Mouse (Mus musculus): Measurements from ENCODE around the gene Gm42791.

The Gm42791 gene

DNA sequence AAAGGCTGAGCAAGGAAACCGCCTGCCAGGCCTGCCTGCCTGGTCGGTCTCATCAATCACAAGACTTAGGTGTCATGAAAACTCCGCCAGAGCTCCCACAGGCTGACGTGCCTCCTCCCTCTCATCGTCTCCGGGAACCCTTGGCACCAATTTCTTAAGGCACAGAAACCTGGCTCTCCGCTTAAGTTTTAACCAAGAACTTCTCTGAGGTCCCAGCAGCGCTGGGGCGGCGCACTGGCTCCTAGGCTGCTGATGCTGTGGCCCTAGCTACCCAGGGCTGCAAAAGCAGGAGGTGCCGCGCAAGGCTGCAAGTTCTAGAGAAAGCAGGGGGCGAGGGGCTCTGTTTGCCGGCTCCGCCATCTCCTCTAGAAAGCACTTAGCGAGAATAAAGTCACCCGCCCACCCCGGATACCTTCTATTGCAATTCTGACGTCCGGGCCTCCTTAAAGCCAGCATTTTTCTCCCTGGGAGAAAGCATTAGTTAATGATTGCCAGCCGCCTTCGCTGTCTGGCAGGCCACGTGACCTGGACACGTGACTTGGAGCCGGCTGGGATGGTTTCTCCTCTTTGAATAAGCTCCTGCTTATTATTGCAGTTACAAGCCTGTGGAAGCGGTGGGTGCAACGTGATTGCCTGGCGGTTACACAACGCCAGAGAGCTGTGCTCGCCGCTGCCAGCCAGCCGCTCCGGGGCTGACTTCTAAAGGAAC lies at the start of gene Gm42791:
Gene Gm42791, minus strand, starts transcription at position 442 of the 709 bp plus-strand sequence.
- peak; percentile 81 for DNase-seq

DNA sequence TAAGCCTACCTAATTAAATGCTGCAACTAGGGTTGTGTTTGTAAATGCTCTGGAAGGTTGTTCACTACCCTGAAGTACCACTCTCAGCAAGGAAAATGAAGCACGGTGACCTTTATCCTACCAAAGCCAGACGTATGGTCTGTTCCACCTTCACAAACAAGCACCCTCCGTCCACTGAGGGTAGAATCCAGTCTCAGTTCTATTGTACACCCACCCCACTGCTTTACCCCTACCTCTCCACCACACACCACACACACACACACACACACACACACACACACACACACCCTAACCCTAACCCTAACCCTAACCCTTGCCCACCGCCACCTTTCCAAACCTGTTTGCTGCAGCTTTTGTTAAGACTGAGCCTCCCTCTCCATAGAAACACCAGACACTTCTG lies 49.1 kb upstream of the Gm42791 start:
- no peak for DNase-seq

DNA sequence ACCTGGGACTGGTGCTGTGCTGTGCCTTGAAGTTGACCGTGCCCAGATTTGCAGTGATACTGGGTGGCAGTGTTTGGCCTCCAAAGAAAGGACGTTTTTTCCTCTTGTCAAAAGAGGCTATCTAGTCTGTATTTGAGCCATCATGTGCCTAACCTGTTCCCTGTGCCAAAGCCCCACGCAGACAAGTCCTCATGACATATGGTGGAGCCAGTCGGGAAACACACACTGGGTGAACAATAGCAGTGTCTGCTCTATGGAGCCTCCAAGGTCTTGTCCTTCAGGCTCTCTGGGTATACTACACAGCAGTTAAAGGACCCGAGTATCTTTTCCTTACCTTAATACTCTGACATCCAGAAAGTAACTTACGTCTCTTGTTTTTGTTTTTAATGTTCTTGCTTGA lies 48.3 kb upstream of the Gm42791 start:
- DNase-seq: no peak

DNA sequence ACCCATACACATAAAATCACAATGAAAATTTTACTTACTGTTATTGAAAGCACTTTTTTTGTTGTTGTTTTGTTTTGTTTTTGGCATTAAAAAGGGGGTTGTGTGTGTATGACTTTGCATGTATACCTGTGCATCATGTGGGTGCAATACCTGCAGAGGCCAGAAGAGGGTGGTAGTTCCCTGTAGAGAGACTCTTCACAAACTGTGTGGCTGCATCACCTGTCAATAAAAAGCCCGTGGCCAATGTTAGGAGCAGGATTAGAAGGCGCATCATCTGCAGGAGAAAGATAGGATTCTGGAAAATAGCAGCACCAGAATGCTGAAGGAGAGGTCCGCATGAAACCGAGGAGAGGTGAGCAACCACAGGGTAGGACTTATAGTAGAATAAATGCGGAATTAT lies 44.9 kb upstream of the Gm42791 start:
- DNase-seq: peak; percentile 63

DNA sequence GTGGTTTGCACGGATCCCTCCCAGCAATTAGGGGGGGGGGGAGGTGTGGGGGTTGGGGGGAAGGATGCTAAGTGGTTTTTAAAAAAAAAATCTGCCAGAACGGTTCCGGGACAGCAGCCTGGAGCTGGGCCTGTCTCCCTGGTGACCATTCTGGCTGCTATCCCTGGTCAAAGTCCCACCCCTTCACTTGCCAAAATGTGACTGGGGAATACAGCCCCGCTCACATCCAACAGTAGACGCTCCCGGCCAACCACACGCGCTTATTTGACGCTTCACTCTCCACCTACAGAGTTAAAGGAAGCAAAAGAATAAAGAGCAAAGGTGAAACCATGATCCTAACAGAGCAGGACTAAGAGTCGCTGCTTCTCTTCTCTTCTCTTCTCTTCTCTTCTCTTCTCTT lies 42.8 kb upstream of the Gm42791 start:
- no peak for DNase-seq

DNA sequence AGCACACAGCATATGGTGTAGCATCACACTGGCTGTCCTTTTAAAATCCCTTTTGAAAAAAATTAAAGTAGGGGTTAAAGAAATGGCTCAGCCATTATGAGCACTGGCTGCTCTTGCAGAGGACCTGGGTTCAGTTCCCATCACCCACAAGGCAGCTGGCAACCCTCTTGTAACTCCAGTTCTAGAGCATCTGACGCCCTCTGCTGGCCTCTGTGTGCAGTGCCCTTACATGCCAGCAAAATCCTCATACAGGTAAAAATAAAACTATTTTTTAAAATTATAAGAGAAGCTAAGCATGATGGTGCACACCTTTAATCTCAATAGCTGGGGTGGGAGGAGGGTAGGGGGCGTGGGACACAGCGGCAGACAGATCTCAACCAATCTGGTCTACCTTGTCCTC lies 42.0 kb upstream of the Gm42791 start:
- DNase-seq: no peak

DNA sequence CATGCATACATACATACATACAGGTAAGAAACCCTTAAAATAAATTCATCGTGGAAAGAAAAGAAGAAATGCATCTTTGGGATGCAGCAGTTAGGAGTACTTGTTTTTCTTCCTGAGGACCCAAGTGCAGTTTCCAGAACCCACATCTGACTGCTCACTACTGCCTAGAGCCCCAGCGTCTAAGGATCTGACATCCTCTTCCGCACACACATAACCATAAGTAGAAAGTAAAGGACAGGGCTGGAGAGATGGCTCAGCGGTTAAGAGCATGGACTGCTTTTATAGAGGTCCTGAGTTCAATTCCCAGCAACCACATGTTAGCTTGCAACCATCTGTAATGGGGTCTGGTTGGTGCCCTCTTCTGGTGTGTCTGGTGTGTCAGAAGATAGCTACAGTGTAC lies 37.5 kb upstream of the Gm42791 start:
- DNase-seq: no peak

DNA sequence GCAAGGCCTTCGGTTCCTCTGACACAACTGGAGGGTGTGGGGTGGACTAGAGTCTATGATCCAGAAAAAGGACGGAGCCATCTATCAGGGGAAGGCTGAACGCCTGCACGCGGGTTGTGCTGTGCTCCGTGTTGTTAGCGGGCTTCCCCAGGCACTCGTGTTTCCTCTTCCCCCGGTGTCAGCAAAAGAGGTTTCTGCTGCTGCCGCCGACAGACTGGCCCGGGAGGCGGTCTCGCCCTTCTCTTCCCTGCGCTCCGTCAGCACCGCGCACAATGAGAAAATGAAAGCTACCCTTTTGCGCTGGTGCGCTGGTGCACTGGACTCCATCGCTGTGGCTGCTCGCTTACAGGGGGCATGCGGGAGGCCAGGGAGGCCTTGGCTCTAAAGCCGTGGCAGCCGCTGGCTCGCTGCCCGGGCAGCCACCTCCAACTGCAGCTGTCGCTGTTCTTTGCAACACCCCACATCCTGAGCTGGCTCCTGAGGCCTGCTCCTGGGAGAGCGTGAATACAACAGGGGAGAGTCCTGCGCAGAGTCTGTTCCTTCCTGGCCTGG lies 36.3 kb upstream of the Gm42791 start:
- DNase-seq: peak; percentile 83

DNA sequence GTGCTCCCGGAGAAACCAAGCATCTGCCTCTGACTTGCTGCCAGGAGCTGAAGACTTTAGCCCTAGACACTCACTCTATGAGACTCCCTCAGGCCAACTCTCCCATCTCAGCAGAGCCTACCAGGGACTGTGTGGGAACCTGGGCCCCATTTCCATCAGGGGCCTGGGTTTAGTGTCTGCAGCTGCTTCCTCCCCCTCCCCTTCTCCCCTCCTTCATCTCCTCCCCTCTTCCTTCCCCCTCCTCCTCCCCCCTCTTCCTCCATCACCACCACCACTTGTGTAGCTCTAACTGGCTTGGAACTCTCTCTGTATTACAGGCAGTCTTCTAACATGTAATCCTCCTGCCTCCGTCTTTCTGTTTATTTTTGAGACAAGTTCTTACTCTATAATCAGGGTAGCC lies 35.2 kb upstream of the Gm42791 start:
- peak; percentile 82 for DNase-seq

DNA sequence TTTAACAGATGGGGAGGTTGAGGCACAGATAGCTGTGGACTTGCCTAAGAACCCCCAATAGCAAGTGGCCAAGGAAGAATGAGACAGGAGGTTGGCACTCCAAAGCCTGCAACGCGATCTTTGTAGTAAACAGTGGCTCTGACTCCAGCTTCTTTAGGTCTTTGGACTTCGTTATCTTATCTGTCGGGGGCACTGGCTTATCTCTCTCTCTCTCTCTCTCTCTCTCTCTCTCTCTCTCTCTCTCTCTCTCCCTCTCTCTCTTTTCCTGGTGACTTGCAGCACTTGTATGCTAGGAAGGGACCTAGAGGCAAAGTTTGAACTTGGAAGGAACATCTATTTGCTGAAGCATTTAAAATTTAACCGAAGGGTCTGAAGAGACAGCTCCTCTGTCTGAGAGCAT lies 33.4 kb upstream of the Gm42791 start:
- no peak for DNase-seq

DNA sequence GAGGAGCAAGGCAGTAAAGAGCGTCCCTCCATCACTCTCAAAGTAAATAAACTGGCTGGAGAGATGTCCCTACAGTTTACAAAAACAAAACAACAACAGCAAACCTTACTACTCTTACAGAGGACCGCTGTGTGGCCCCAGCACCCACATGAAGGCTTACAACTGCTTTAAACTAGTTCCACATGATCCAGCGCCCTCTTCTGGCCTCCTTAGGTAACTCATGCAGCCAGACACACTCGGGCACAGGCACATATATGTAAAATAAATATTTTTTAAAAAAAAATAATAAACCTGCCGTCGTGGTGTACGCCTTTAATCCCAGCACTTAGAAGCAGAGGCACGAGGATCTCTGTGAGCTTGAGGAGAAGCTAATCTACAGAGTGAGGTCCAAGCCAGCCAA lies 32.4 kb upstream of the Gm42791 start:
- no peak for DNase-seq

DNA sequence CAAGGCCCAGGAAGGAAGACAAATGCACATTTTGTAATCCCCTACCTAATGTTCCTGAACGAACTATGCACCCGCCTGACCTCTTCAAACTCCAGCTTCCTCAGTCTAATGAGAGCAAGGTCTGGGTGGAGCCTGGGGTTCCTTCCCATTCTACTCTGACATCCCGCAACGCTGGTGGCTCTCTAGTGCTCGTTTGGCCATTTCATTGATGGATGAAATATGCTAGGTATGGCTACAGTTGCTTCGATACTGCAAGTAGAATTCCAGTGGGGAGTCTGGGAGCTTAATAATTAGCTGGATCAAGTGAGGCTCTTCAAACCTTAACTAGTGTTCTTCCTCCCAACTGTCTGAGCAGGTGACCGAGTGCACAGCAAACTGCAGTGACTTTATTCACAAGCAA lies 26.2 kb upstream of the Gm42791 start:
- no peak for DNase-seq

DNA sequence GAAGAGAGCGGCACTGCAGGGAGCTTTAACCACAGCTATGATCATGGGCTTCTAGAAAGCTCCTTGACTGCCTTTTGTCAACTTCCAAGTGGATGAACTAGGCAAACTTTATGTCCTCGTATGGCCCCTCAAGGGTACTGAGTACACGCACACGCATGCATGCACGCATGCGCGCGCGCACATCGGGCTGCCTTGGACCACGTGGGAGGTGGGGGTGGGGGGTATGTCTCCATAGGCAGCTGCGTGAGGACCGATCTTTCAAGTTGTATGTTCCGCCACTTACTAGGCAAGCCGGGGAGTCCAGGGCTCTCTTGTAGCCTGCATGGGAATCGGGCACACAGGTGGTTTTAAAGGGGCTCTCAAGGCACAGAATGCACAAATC lies 25.7 kb upstream of the Gm42791 start:
- no peak for DNase-seq

DNA sequence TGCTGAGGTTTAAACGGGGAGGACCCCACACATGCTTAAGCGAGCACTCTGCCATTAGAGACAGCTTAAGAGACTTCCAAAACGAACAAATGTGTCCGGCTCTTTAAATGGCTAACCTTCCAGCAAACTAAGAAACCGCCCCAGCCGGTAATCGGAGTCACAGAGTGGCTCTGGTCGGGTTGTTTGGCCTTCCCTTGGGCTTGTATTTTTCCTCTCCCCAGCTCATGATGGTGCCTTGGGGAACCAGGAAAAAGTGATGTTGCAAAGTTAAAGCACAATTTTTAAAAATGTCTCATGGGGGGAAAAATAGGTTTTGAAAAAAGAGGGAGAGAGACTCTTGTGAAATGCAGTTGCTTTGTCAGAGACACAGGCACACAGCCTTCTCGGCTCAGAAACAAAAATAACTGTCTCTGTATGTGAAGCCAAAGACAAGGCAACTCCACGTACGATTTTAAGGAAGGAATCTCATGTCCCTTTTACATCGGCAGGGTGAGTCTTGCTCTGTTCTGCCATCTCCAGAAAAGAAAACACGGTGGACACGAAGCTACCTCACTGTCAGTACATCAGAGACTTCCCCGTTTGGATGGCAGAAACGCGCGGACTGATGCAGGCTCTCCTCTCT lies 25.2 kb upstream of the Gm42791 start:
- DNase-seq: no peak

DNA sequence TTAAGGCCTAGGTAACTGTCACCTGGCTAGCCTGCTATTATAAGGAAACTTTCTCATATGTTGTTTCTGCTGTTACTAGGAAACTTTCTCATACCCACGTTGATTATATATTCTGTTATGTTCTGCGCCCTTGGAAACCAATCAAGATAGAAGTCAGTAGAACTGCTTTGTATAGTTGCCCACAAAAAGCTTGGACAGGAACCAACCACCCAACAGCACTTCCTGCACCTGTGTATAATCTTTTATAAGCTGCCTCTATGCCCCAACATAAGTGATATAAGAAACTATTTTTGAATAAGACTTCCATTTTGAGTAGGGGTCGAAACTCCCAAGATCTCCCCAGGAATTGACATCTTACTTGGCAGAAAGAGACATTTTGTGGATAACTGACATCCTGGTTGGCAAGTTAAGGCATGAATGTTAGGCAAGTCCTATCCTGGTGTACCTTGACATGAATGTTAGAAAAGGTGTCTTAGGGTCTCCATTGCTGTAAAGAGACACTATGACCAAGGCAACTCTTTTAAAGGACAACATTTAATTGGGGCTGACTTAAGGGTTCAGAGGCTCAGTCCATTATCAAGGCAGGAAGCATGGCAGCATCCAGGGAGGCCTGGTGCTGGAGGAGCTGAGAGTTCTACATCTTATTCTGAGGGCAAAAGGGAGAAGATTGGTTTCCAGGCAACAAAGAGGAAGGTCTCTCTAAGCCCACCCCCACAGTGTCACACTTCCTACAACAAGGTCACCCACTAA lies 22.9 kb upstream of the Gm42791 start:
- DNase-seq: no peak

DNA sequence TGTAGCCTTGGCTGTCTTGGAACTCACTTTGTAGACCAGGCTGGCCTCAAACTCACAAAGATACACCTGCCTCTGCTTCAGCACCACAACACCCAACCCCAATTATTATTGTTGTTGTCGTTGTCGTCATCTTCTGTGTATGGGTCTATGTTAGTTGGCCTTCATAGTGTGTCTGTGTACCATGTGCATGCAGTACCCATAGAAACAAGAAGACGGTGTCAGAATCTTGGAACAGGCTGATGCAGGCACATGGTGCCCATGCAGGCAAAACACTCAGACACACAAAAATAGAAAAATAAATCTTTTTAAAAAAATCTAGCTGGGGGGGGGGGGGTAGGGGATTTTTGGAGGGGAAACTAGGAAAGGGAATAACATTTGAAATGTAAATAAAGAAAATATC lies 22.2 kb upstream of the Gm42791 start:
- no peak for DNase-seq

DNA sequence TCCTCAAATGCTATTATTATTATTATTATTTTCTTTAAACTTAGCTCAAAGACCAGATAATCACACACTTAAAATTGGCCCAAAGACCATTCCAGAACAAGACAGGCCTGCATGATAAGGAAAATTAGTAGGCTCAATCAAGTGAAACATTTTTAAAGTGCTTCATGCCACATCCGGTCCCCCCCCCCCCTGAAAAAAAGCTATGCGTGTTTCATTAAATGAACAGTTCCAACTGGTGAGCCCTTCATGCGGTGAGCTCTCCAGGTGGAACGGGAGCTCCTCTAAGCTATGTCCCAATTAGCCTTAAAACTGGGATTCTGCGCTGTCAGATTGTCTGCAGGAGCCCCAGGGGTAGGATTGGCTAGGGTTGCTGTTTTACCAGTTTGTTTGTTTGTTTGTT lies 21.3 kb upstream of the Gm42791 start:
- no peak for DNase-seq

DNA sequence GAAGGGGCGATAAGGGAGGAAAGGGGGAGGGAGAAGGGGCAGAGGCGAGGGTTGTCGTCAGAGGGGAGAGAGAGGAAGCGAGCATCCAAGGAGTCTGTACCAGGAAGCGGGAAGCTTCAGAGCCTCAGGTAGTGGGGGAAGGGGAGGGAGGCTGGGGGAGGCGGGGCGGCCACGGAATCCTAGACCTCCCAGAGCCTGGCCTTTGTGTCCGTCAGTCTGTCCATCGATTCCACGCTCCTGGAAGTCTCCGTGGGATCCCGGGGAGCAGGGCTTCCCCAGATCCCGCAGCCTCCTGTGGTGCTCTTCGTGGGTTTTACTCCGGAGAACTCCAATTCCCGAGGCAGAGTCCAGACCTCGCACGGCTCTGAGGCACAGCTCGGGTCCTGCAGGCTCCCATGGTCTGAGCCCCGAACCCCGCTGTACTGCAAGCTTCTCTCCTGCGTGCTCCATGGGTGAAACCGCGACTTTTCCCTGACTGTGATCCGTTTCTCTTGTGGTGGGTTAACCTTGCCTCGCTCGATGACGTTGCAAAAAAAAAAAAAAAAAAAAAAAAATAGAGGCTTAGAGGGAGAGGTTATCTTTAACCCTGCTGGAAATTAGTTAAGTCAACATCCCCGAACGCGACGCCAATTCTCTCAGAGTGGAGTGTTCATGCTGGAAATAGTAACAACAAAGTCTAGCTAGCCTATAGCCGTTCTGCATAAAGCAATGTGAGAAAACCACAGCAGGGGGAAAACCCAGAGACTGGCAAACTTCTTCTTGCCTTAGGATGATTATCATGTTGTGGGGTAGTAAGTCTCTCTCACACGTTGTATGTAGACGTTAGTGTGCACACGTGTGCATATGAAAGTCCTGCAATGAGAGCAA lies 20.6 kb upstream of the Gm42791 start:
- peak; percentile 45 for DNase-seq

DNA sequence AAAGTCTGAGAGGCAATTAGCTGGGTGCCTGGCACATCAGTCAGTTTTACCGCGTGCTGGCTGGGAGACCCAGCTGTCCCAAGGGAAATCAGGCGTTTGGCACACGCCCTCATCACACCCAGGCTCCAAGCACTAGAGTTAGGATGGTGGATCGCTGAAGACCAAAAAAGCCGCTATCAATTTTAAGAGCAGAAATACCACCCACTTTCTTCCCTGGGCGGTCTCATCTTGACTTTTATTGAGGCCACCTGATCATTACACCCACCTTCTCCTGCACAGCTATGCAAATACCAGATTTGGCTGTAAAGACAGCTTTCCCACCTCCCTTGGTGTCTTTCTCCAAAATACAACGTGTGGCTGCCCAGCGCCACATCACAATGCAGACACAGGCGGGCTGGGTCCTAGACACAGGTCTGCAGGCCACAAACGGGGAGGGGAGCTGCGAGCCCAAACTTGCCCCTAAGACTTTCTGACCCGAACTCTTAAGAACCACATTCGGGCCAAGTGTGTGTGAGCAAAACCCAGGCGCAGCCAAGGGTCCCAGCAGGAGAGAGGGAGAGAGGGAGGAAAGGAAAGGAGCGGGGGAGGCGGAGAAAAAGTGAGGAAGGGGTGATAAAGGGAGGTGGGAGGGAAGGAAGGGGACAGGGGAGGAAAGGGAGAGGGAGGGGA lies 19.8 kb upstream of the Gm42791 start:
- DNase-seq: no peak

DNA sequence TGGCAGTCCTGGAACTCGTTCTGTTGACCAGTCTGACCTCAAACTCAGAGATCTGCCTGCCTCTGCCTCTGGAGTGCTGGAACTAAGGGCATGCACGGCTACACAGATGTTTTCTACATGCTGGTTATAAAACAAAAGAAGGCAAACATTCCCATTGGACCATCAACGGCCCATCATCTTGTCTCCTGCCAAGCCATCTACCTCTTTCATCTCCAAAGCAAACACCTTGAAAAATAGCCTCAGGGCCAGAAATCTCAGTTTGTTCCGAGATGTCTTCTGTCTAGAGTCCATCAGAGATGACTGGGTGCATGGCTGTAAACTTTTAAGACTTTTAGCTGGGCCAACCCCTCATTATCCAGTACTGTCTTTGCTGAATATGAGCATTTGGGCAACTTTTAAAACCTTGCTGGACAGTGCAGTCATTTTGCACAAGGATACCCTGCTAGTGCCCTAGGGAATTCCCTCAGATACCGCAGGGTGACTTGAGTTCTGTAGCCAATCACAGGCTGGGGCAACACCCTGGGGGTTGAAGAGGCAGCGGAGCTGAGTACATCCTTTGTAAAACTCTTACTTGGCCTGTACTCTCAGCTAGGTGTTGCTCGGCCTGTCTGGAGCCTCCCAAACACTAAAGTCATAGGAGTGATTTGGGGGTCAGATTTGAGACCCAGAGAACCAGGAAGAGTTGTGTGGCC lies 19.0 kb upstream of the Gm42791 start:
- DNase-seq: no peak

DNA sequence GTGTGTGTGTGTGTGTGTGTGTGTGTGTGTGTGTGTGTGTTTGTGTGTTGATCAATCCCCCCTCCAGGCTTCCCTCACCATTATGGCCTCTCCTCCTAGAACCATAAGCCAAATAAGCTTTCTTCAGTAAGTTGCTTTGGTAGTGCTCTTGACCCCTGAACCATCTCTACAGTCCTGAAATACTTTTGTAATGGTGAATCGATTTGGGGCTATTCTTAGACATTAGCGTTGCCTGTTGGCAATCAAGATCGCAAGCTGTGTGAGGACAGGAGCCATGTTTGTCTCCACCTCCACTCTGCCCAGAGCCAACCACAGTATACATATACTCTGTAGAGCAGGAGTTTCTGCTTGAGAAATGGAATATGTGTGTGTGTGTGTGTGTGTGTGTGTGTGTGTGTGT lies 14.2 kb upstream of the Gm42791 start:
- DNase-seq: no peak

DNA sequence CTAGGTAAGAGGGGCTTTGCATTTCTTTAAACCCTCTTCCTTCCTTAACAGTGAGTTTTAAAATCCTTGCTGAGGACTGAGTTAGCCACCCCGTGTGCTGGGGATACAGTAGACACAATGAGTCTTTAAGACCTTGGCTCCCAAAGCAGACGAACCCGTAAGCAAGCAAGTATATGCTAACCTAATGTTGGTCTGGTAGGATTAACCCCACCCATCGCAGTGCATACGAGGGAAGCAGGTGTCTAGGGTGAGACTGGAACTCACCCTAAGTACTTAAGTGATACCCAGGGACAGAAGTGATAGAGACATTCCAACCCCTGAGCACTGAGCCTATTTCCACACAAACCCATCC lies 12.3 kb upstream of the Gm42791 start:
- peak; percentile 45 for DNase-seq

Data from thymus, postnatal 14 days (tissue).